Mouse (Mus musculus) frontal cortex, adult 2 months (tissue): ENCODE measurements around the gene Olfr976. TPM values are rescaled to one million over a fixed set of nuclear protein-coding genes. Genes with fewer than 3 reads are reported as not detected.
"Not testable (repeated sequence)": the region's sequence is repeated elsewhere in the genome, so short reads cannot be mapped to it uniquely, and the experiment has no call there.

ENCODE experiments used
- DNase-seq, 2 experiments: peaks; one replicate each; pipeline ENCODE4 v3.0.0; 2022; ENCODE audit warnings: low spot score in 1 of 2; ENCODE audit errors: extremely low spot score in 1 of 2
- polyA plus RNA-seq: library from polyadenylated mRNA; depleted of rRNA; stranded (reverse); fragments of >200 nt; gene quantifications from 2 replicates; pipeline ENCODE4 v1.2.3, GENCODE M21; 2012; rRNA removed

The Olfr976 gene
- polyA plus RNA-seq: not detected in 2 replicates

DNA sequence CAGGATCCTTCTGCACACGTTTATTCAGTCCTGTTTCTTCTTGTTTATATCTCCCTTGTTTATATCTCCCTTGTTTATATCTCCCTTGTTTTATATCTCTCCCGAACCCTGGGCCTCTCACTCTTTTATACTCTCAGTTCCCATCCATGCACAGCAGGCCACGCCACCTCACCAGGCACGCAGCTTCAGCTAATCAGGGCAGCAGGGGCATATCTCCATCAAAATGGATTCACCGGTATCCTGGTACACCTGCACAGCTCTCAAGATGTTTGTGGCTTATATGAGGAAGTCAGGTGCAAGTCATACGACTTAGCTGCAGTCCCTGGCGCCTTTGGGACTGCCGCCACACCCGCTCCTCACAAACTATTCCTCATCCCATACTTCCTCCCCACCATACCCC is at the start of gene Olfr976:
Gene Olfr976 (minus strand): TSS at position 101 of the 400 bp plus-strand sequence.
- not testable (repeated sequence) for DNase-seq

DNA sequence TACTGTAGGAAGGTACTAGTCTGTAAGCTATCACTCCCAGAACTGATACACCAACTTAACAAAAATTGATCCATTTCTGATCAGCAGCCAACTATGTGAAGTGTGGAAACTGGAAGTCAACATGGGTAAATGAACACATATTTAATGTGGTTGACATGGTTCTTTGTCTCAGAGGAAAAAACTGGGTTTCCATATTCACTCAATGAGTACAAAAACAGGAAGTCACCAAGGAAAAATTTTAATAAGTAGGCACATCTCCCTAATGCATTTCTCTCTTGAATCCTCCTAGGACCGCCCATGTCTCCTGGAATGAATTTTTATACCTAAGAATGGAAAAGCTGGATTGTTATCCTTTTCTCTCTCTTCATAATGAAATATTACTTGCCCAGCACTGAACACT is 48.5 kb upstream of the Olfr976 start, which contains the start of gene Olfr980:
Gene Olfr980 (minus strand): TSS at position 101 of the 400 bp plus-strand sequence.
- no peak for DNase-seq

DNA sequence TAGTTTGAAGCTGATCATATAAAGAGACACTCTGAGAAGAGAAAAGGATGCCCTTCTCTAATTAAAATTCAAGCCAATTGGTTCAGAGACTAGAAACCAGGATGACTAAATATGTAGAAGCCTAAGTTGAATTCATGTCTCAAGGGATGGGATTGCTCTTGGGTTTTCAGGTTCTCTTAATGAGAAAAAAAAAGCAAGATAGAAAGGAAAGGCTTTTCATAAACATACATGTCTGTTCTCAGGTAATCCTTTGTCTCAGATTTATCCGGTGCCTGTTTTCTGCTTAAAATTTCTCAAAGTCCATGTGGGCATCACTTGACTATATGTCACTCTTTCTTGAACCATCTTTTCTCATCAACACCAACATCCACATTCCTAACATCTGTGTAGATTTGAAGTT is 42.4 kb upstream of the Olfr976 start, which contains the start of gene Olfr979:
Gene Olfr979 (minus strand): TSS at position 101 of the 400 bp plus-strand sequence.
- DNase-seq: no peak

DNA sequence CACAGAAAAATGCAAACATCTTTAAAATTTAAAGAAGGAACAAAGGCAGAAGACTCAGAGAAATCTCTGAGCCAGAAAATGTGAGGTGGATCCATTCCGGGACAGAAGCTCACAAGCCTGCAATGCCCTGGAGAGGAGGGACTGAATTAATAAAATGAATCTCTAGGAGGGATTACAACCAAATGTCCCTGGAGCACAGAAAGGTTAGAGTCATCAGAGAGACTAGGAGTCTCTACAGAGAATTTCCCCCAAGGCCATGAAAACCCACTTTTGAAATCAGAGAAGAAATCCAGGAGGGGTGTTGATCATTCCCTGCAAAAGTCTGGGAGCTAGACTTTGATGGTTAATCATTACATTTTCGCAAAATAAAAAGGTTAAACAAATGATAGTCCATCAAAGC is 30.9 kb upstream of the Olfr976 start, which contains the start of gene Olfr978:
Gene Olfr978 (plus strand): TSS at position 301 of the 400 bp plus-strand sequence.
- no peak for DNase-seq

DNA sequence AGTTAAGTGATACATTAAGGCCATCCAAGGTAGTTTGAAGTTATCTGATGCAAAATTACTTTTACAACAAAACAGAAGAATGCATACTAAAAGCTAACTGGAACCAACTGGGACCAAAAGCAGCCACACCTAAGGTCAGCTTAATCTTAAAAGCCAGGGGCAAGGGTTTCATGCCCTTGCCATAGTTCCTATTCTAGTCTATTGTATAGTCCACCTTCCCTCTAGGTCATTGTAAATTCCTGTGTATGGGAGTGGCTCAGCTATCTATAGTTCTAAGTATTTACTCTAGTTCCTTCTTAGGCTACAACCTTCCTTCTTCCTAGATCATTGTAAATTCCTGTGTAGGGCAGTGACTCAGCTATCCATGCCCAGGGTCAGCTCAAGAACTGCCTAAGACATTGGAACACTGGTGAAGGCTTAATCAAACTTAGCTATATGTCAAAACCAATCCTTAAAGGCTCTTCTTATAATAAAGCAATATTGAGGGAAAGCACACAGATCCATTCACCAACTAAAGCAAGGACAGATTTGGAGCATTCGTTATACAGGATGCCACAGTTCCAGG is 15.7 kb upstream of the Olfr976 start:
- DNase-seq: not testable (repeated sequence)

DNA sequence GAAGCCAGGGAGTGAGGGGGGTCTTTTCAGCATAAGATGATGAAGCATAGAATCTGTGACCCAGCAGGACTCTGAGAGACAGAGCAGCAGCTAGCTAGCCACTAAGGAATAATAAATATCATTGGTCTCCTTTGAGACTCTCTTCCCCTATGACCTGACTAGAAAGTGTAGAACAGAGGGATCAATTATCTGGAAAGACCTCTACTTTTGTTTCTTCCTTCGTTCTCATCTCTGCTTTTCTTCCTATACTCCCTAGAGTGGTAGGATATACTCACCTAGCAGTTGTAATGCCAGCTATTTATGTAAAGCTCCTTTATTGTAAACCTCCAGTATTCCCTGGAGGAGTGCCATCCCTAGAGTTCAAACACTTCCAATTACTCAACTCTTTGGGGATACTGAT is 9.0 kb downstream of the Olfr976 start, which contains the start of gene Olfr975:
Gene Olfr975 (minus strand): TSS at position 101 of the 400 bp plus-strand sequence.
- no peak for DNase-seq

DNA sequence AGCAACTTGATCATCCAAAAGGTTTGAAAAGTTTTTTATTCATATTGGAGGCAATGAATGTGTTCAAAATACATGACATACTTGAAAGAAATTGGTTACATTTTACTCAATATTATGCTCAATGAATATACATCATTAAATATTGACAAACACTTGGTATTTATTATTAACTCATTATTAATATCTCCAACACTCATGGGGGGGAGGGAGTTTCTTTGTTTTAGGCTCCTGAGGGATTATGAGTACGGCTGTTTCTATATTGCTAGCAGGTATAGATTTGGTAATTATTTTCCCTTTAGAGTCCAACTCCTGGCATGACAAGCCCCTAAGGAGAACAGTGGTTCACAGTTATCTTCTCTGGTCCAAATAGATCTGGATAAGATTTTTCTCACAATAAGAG is 23.7 kb downstream of the Olfr976 start, which contains the start of gene Olfr974:
Gene Olfr974 (plus strand): TSS at position 301 of the 400 bp plus-strand sequence.
- no peak for DNase-seq

DNA sequence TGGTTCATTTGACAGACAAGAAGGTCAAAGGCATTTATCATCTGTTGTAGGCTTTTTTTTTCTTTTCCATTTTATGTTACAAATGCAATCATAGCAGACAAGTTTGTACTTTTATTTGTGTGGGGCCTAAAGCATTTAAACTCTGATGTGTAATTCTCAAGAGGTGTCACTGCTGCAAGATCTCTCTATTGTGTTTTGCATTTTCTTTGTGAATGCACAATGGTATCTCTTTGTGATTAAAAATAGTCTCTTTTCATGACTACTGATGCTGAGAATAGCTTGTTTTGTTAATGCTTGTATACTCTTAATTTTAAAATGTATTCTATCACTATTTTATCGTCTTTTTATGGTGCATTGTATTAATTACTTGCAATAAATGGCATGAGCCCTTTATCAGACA is 32.1 kb downstream of the Olfr976 start:
- DNase-seq: not testable (repeated sequence)

DNA sequence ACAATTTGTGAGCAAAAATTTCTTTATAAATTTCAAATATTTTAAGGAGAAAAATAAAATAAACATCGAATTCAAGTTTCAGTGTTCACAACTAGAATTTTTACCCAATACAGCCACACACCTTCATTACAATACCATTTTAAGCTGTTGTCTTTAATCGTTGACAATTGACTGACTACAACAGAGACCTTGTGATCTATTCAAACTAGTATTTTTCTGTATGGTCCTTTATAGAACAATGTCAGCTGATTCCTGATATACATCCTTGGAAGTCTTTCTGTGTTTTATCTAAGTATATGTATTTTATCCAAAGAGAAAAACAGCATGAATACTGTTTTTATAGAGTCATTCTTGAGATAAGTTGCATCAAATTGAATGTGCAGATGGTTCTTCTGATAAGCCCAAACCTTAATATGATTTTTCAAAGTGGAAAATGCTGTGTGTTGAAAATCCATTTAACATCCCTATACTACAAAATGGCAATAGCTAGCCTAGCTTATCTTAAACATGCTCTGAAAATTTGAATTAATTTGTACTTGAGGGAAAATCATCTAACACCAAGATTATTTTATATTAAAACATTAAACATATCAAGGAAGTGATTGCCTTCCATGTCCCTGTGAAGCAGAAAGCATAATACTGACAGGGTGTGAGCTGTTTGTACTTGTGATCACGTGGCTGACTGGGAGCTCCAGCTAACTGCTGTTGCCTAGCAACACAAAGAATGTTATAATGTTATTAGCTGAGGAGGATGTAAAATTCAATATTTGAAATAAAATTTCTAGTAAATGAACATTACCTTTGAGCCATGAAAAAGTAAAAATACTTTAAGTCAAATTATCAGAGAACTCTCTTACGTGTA is 32.7 kb downstream of the Olfr976 start:
- DNase-seq: not testable (repeated sequence)

DNA sequence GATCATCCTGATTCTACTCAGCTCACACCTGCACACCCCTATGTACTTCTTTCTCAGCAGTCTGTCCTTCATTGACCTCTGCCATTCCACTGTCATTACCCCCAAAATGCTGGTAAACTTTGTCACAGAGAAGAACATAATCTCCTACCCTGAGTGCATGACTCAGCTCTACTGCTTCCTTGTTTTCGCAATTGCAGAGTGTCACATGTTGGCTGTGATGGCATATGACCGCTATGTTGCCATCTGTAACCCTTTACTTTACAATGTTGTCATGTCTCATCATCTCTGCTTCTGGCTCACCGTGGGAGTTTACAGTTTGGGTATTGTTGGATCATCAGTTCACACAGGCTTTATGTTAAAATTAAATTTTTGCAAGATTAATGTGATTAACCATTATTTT is 51.0 kb downstream of the Olfr976 start:
- no peak for DNase-seq

DNA sequence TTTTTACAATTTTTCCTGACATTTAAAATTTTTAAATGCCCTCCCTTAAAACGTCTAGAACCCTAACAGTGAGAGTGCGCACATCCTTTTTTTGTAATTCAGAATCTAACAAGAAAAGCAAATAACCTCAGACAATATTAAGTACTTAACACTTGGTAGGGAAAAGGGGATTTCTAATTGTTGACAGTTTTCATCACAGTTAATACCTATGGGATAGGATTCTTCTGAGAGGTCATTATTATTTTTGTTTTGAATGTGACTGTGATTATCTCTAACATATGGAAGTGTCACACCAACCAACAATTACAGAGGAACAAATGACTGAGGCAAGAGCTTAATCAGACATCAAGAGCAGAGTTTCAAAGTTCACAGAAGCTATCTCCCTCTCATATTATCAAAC is 53.9 kb downstream of the Olfr976 start, which contains the start of gene Olfr229:
Gene Olfr229 (plus strand): TSS at position 301 of the 400 bp plus-strand sequence.
- no peak for DNase-seq

DNA sequence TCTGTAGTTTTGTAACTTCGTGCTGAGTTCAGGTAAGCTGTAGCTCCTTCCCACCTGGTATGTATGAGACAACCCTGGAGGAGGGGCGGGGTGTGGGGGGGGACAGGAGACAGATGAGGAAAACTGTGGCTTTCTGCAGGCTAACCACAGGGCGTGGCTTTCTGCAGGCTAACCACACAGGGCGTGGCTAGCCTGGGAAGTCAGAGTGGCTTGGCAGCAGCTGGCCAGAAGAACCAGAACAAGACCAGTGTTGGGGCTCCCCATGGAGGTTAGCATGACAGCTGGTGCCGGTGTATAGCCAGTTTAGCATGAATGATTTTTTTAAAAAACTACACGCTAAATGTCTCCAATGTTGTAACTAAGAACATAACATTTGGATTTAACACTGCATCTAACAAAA is 55.8 kb downstream of the Olfr976 start:
- DNase-seq: no peak

Other genes with a start within 250 kb of the Olfr976 start
- gene Olfr965, start 249.8 kb downstream of the Olfr976 start, polyA plus RNA-seq: 0.11 TPM in 1 of 2 replicates, not detected in the other
- not detected in 2 replicates for gene Olfr150, start 230.2 kb downstream of the Olfr976 start, polyA plus RNA-seq
- gene Olfr967, start 214.9 kb downstream of the Olfr976 start, polyA plus RNA-seq: not detected in 2 replicates
- not detected in 2 replicates for gene Olfr968, start 177.9 kb downstream of the Olfr976 start, polyA plus RNA-seq
- gene Olfr969, start 170.2 kb downstream of the Olfr976 start, polyA plus RNA-seq: not detected in 2 replicates
- not detected in 2 replicates for gene Olfr970, start 152.3 kb downstream of the Olfr976 start, polyA plus RNA-seq
- not detected in 2 replicates for gene Olfr971, start 124.3 kb downstream of the Olfr976 start, polyA plus RNA-seq
- 0.06 TPM in 1 of 2 replicates, not detected in the other for gene Olfr972, start 94.7 kb downstream of the Olfr976 start, polyA plus RNA-seq
- not detected in 2 replicates for gene Olfr229, start 53.8 kb downstream of the Olfr976 start, polyA plus RNA-seq
- not detected in 2 replicates for gene Olfr974, start 23.6 kb downstream of the Olfr976 start, polyA plus RNA-seq
- 0.02 TPM in 1 of 2 replicates, not detected in the other for gene Olfr975, start 9.1 kb downstream of the Olfr976 start, polyA plus RNA-seq
- not detected in 2 replicates for gene Olfr978, start 31.0 kb upstream of the Olfr976 start, polyA plus RNA-seq
- gene Olfr979, start 42.3 kb upstream of the Olfr976 start, polyA plus RNA-seq: not detected in 2 replicates
- gene Olfr980, start 48.4 kb upstream of the Olfr976 start, polyA plus RNA-seq: not detected in 2 replicates
- gene Olfr981, start 60.3 kb upstream of the Olfr976 start, polyA plus RNA-seq: 0.04 and 0.11 TPM in 2 replicates
- not detected in 2 replicates for gene Olfr982, start 112.7 kb upstream of the Olfr976 start, polyA plus RNA-seq
- not detected in 2 replicates for gene Olfr983, start 132.5 kb upstream of the Olfr976 start, polyA plus RNA-seq
- not detected in 2 replicates for gene Olfr984, start 153.1 kb upstream of the Olfr976 start, polyA plus RNA-seq
- 0.08 TPM in 1 of 2 replicates, not detected in the other for gene Olfr985, start 169.1 kb upstream of the Olfr976 start, polyA plus RNA-seq
- gene Tmem225, start 187.0 kb upstream of the Olfr976 start, polyA plus RNA-seq: not detected in 2 replicates
- gene Olfr986, start 219.8 kb upstream of the Olfr976 start, polyA plus RNA-seq: not detected in 2 replicates
- gene Zfp202, start 231.2 kb upstream of the Olfr976 start, polyA plus RNA-seq: 3.7 and 4.1 TPM in 2 replicates